Mouse (Mus musculus) thymus, adult 2 months (tissue): ENCODE results near the gene Rab39. TPM values are rescaled to one million over a fixed set of nuclear protein-coding genes. Genes with fewer than 3 reads are reported as not detected.

ENCODE experiments used
- DNase-seq: peaks from one replicate; pipeline ENCODE4 v3.0.0; 2021
- H3K27ac ChIP-seq: fragments of 200-500 bp; 2 replicates; pipeline ENCODE4 v1.5.1; 2012; ENCODE audit warnings: low read length, control low read depth; ENCODE audit not compliant: control insufficient read depth, insufficient read depth
- H3K27me3 ChIP-seq: fragments of 200-500 bp; 2 replicates; pipeline ENCODE4 v1.6.1; 2012; ENCODE audit warnings: mild to moderate bottlenecking, low read length, moderate library complexity, mixed read lengths; ENCODE audit not compliant: control insufficient read depth, insufficient read depth
- H3K36me3 ChIP-seq: fragments of 200-500 bp; 2 replicates; pipeline ENCODE4 v1.6.1; 2012; ENCODE audit warnings: mild to moderate bottlenecking, low read length, moderate library complexity; ENCODE audit not compliant: control insufficient read depth, insufficient read depth
- H3K4me1 ChIP-seq: fragments of 200-500 bp; replicated peaks from 2 replicates; pipeline ENCODE4 v1.6.1; 2012; ENCODE audit warnings: low read length; ENCODE audit not compliant: control insufficient read depth, insufficient read depth
- H3K4me3 ChIP-seq: fragments of 200-500 bp; 2 replicates; pipeline ENCODE4 v1.5.1; 2012; ENCODE audit warnings: mild to moderate bottlenecking, low read length, control low read depth, moderate library complexity; ENCODE audit not compliant: control insufficient read depth, insufficient read depth
- CTCF ChIP-seq: fragments of 200-500 bp; IDR thresholded peaks from 2 replicates; pipeline ENCODE4 v1.5.1; 2012; ENCODE audit warnings: mild to moderate bottlenecking, control low read depth, low read length, moderate library complexity, borderline replicate concordance; ENCODE audit not compliant: control insufficient read depth, poor library complexity, insufficient read depth; ENCODE audit errors: extremely low read depth
- POLR2A ChIP-seq: fragments of 200-500 bp; IDR thresholded peaks from 2 replicates; pipeline ENCODE4 v1.6.1; 2012; ENCODE audit warnings: mild to moderate bottlenecking, low read length, control low read depth, moderate library complexity; ENCODE audit not compliant: control insufficient read depth, poor library complexity, insufficient read depth; ENCODE audit errors: extremely low read depth
- WGBS: fragments of 180-500 bp; shearing (Covaris S2); methylation state at CpG from one replicate; pipeline ENCODE4 v1.1.7; 2018; 5-methylcytosine and 5-hydroxymethylcytosine counted together
- polyA plus RNA-seq: library from polyadenylated mRNA; depleted of rRNA; stranded (reverse); fragments of >200 nt; gene quantifications from 2 replicates; pipeline ENCODE4 v1.2.3, GENCODE M21; 2012

The Rab39 gene
- polyA plus RNA-seq, 1 experiment = 0.46 TPM

DNA sequence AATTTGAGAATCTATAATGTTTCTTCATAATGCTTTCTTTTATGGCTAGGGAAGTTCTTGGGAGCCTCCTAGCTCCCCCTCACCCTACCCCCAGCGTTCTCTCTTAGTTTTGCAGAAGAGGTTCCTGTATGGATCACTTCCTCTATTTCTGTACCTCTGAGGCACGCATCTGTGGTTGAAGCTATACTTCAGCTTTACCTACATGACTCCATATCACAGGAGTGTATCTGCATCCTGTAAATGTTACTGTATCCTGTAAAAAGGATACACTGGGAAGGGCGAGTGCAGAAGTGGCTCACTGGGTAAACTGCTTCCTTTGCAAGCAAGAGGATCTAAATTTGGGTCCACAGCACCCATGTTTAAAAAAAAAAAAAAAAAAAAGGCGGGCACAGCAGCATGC, 5.5 kb downstream of the Rab39 start:
- H3K4me1 ChIP-seq = peaks cover 3% of the 10 kb centered on the region
- no peak overlapping the region for H3K4me3 ChIP-seq
- DNase-seq = no peak
- 3% methylated on average over 4 of the region's 4 CpGs for WGBS
- TF ChIP-seq POLR2A (no peak), CTCF (no peak)
- no peaks in the 10 kb centered on the region for H3K36me3 ChIP-seq
- H3K27me3 ChIP-seq = peaks cover 2% of the 10 kb centered on the region; the same call in 1 of the 2 replicates
- no peak overlapping the region for H3K27ac ChIP-seq

DNA sequence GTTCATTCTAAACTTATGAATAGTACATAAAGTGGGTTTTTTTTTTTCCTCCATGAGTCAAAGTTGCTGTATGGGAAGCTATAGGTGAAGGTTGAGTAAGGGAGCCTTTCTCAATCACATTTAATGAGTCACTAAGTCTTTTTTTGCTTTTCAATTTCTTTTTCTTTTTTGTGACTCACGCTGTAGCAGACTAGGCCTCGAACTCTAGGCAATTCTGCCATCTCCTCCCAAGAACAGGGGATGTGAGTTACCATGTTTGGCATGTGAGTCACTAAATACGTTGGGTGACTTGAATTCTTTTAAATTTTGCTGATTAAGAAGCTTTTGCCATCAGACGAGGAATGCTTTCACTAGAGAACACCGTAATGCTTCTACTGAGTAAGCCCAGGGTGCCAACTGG, 10.2 kb downstream of the Rab39 start:
- no peak overlapping the region for H3K4me3 ChIP-seq
- TF ChIP-seq POLR2A (no peak), CTCF (no peak)
- no peak overlapping the region for H3K27ac ChIP-seq
- H3K27me3 ChIP-seq = no peaks in the 10 kb centered on the region
- no peak for DNase-seq
- 91% methylated on average over 5 of the region's 5 CpGs for WGBS
- no peaks in the 10 kb centered on the region for H3K36me3 ChIP-seq
- H3K4me1 ChIP-seq = no peaks in the 10 kb centered on the region

GRCm38 (mm10) chr9:53693718-53694117, 12.3 kb downstream of the Rab39 start:
- TF ChIP-seq CTCF (no peak), POLR2A (no peak)
- no peak for DNase-seq
- H3K27me3 ChIP-seq = no peaks in the 10 kb centered on the region
- H3K4me3 ChIP-seq = no peak overlapping the region
- WGBS = 9% methylated on average over 1 of the region's 1 CpGs
- no peak overlapping the region for H3K27ac ChIP-seq
- H3K36me3 ChIP-seq = no peaks in the 10 kb centered on the region
- H3K4me1 ChIP-seq = no peaks in the 10 kb centered on the region

DNA sequence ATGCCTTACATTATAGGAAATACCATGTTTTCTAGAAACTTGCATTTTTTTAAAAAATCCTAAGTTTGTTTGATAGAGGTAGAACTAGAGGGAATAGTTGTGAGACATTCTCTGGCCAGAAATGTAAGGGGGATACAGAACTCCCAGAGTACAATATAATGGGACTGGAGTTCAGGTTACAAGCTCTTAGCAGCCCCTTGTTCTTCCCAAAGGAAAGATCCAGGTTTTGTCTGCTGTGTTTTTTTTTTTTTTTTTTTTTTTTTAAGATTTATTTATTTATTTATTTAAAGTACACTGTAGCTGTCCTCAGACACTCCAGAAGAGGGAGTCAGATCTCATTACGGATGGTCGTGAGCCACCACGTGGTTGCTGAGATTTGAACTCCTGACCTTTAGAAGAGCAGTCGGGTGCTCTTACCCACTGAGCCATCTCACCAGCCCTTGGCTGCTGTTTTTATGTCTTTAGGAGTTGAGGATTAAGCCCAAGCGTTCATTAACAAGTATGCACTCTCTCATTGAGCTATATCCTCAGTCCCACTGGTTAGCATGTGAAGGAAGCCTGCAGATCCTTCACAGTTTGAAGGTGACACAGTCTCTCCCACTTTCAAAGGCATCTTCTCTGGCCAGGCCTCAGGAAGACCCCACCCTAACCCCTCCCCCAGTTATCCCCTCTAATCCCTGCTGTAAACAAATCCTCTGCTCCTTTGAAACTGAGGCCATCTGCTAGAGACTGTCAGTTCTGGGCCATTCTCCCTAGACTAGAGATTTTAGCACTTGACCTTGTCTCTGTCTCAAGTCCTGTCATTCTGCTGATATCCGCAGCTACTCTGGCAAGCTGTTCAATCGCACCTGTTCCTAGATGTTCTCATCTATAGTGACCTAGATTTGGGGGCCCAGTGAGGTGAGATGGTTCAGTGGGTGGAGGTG, 14.0 kb downstream of the Rab39 start:
- no peak for DNase-seq
- H3K4me3 ChIP-seq = no peak overlapping the region
- 84% methylated on average over 7 of the region's 7 CpGs for WGBS
- H3K27me3 ChIP-seq = no peaks in the 10 kb centered on the region
- H3K4me1 ChIP-seq = no peaks in the 10 kb centered on the region
- no peak overlapping the region for H3K27ac ChIP-seq
- TF ChIP-seq CTCF (no peak), POLR2A (no peak)
- no peaks in the 10 kb centered on the region for H3K36me3 ChIP-seq

GRCm38 (mm10) chr9:53680851-53681250, 25.2 kb downstream of the Rab39 start:
- no peak for DNase-seq

GRCm38 (mm10) chr9:53676921-53677320, 29.1 kb downstream of the Rab39 start:
- WGBS = 80% methylated on average over 4 of the region's 4 CpGs
- no peak for TF ChIP-seq POLR2A
- TF ChIP-seq CTCF = no peak
- Histone ChIP-seq H3K27ac (no peak overlapping the region), H3K27me3 (no peaks in the 10 kb centered on the region), H3K4me1 (no peaks in the 10 kb centered on the region), H3K4me3 (no peak overlapping the region), H3K36me3 (no peaks in the 10 kb centered on the region)
- DNase-seq = no peak

More at GRCm38 (mm10) chr9:53680851-53681250, 25.2 kb downstream of the Rab39 start:
- Histone ChIP-seq H3K27ac (no peak overlapping the region), H3K4me3 (no peak overlapping the region), H3K36me3 (no peaks in the 10 kb centered on the region), H3K27me3 (no peaks in the 10 kb centered on the region), H3K4me1 (no peaks in the 10 kb centered on the region)
- 96% methylated on average over 1 of the region's 1 CpGs for WGBS
- TF ChIP-seq CTCF (no peak), POLR2A (no peak)
